Mouse (Mus musculus) lung, embryonic 14.5 days (tissue): ENCODE data around the gene Kcnma1. TPM values are rescaled to one million over a fixed set of nuclear protein-coding genes. Genes with fewer than 3 reads are reported as not detected.
A peak's percentile ranks its signal among the peaks of the same experiment; 100 is the strongest.

Experiments
- ATAC-seq: fragments of 200-750 bp; cut with Nextera tagmentation; 2 replicates; pipeline ENCODE4 v1.8.0; 2017; ENCODE audit warnings: mild to moderate bottlenecking, moderate TSS enrichment, moderate library complexity; ENCODE audit not compliant: insufficient read depth
- DNase-seq: peaks from one replicate; pipeline ENCODE4 v3.0.0-alpha.2; 2015
- H3K27ac ChIP-seq: fragments of 300-500 bp; sonication (generic); 2 replicates; pipeline ENCODE4 v1.5.1; 2014; ENCODE audit warnings: low read depth, mild to moderate bottlenecking, moderate library complexity
- H3K27me3 ChIP-seq: fragments of 300-500 bp; sonication (generic); 2 replicates; pipeline ENCODE4 v1.6.1; 2014; ENCODE audit warnings: low read length, control low read depth; ENCODE audit not compliant: insufficient read depth
- H3K36me3 ChIP-seq: fragments of 300-500 bp; sonication (generic); 2 replicates; pipeline ENCODE4 v1.6.1; 2014; ENCODE audit warnings: control low read depth; ENCODE audit not compliant: insufficient read depth
- H3K4me1 ChIP-seq: fragments of 300-500 bp; sonication (generic); 2 replicates; pipeline ENCODE4 v1.6.1; 2014; ENCODE audit warnings: antibody characterized with exemption, control low read depth; ENCODE audit not compliant: insufficient read depth
- H3K4me2 ChIP-seq: fragments of 300-500 bp; sonication (generic); 2 replicates; pipeline ENCODE4 v1.6.1; 2014; ENCODE audit warnings: mild to moderate bottlenecking
- H3K4me3 ChIP-seq: fragments of 300-500 bp; sonication (generic); 2 replicates; pipeline ENCODE4 v1.5.1; 2014; ENCODE audit warnings: low read depth, low read length
- H3K9ac ChIP-seq: fragments of 300-500 bp; sonication (generic); 2 replicates; pipeline ENCODE4 v1.6.1; 2014
- H3K9me3 ChIP-seq: fragments of 300-500 bp; sonication (generic); 2 replicates; pipeline ENCODE4 v1.6.1; 2016; ENCODE audit warnings: low read depth, low read length, control low read depth
- CTCF ChIP-seq: IDR thresholded peaks from 2 replicates; pipeline ENCODE4 v1.5.1; 2016; ENCODE audit warnings: antibody characterized with exemption, low read depth
- WGBS: fragments of 180-500 bp; shearing (Covaris S2); extraction: QIAGEN DNeasy Blood & Tissue Kit; methylation state at CpG from one replicate; pipeline ENCODE4 v1.1.7; 2014; 5-methylcytosine and 5-hydroxymethylcytosine counted together
- polyA plus RNA-seq: library from polyadenylated mRNA; unstranded; fragments of >200 nt; fragmentation: Nextera tagmentation; extraction: Ambion mirVana; gene quantifications from 2 replicates; pipeline ENCODE4 v1.2.1, GENCODE M21; 2014

The Kcnma1 gene
- 1.5 and 2.2 TPM in 2 replicates for polyA plus RNA-seq

- no peaks in the 10 kb centered on the region for H3K9me3 ChIP-seq
- 44% methylated on average over 3 of the region's 3 CpGs for WGBS
- DNase-seq = no peak
- no peaks in the 10 kb centered on the region for H3K4me1 ChIP-seq
- no peak within 1 kb of the TSS for H3K9ac ChIP-seq
- H3K4me2 ChIP-seq = no peak within 1 kb of the TSS
- ATAC-seq = no peak
- H3K27me3 ChIP-seq = no peaks in the 10 kb centered on the region
- no peaks in the 10 kb centered on the region for H3K36me3 ChIP-seq
- H3K4me3 ChIP-seq = no peak within 1 kb of the TSS
- TF ChIP-seq CTCF = no peak
- H3K27ac ChIP-seq = no peak within 1 kb of the TSS
These were observed at the start of gene Kcnma1 for GRCm38 (mm10) chr14:24014391-24014790. Gene Kcnma1, minus strand, starts transcription at chr14:24014491.

- WGBS = 36% methylated on average over 8 of the region's 8 CpGs
- no peak for ATAC-seq
- H3K27ac ChIP-seq = no peak overlapping the region
- no peaks in the 10 kb centered on the region for H3K27me3 ChIP-seq
- no peaks in the 10 kb centered on the region for H3K9me3 ChIP-seq
- peak; percentile 65 for DNase-seq
- H3K4me3 ChIP-seq = no peak overlapping the region
- no peak overlapping the region for H3K9ac ChIP-seq
- no peaks in the 10 kb centered on the region for H3K36me3 ChIP-seq
- no peak overlapping the region for H3K4me2 ChIP-seq
- peak; percentile 78 for TF ChIP-seq CTCF
- H3K4me1 ChIP-seq = no peaks in the 10 kb centered on the region
These were observed 45.5 kb upstream of the Kcnma1 start for GRCm38 (mm10) chr14:24059747-24060146.

- Histone ChIP-seq H3K36me3 (no peaks in the 10 kb centered on the region), H3K4me3 (no peak overlapping the region), H3K9ac (no peak overlapping the region), H3K4me1 (no peaks in the 10 kb centered on the region), H3K27me3 (no peaks in the 10 kb centered on the region), H3K27ac (no peak overlapping the region), H3K4me2 (no peak overlapping the region), H3K9me3 (no peaks in the 10 kb centered on the region)
- DNase-seq = no peak
- no peak for ATAC-seq
- WGBS = 79% methylated on average over 4 of the region's 4 CpGs
- TF ChIP-seq CTCF = no peak
These were observed 45.0 kb upstream of the Kcnma1 start for GRCm38 (mm10) chr14:24059287-24059686.

GRCm38 (mm10) chr14:24051821-24052220 is 37.5 kb upstream of the Kcnma1 start:
- H3K27ac ChIP-seq = no peak overlapping the region
- H3K27me3 ChIP-seq = no peaks in the 10 kb centered on the region
- no peak overlapping the region for H3K4me3 ChIP-seq
- no peaks in the 10 kb centered on the region for H3K36me3 ChIP-seq
- no peak for TF ChIP-seq CTCF
- 60% methylated on average over 2 of the region's 2 CpGs for WGBS
- H3K4me2 ChIP-seq = no peak overlapping the region
- ATAC-seq (no peak), DNase-seq (no peak)
- H3K9me3 ChIP-seq = no peaks in the 10 kb centered on the region
- H3K9ac ChIP-seq = no peak overlapping the region
- H3K4me1 ChIP-seq = no peaks in the 10 kb centered on the region

GRCm38 (mm10) chr14:24036609-24037008 is 22.3 kb upstream of the Kcnma1 start:
- Histone ChIP-seq H3K9me3 (no peaks in the 10 kb centered on the region), H3K36me3 (no peaks in the 10 kb centered on the region), H3K4me2 (no peak overlapping the region), H3K27me3 (no peaks in the 10 kb centered on the region), H3K27ac (no peak overlapping the region), H3K4me1 (no peaks in the 10 kb centered on the region), H3K4me3 (no peak overlapping the region), H3K9ac (no peak overlapping the region)
- TF ChIP-seq CTCF = no peak
- no peak for ATAC-seq
- no peak for DNase-seq
- 50% methylated on average over 2 of the region's 2 CpGs for WGBS

- TF ChIP-seq CTCF = no peak
- Histone ChIP-seq H3K4me2 (no peak overlapping the region), H3K4me1 (no peaks in the 10 kb centered on the region), H3K9me3 (no peaks in the 10 kb centered on the region), H3K36me3 (no peaks in the 10 kb centered on the region), H3K27ac (no peak overlapping the region), H3K9ac (no peak overlapping the region), H3K27me3 (no peaks in the 10 kb centered on the region), H3K4me3 (no peak overlapping the region)
- 40% methylated on average over 4 of the region's 4 CpGs for WGBS
- ATAC-seq (no peak), DNase-seq (no peak)
These were observed 21.9 kb upstream of the Kcnma1 start for GRCm38 (mm10) chr14:24036208-24036535.

GRCm38 (mm10) chr14:24035486-24036207 is 21.4 kb upstream of the Kcnma1 start:
- H3K36me3 ChIP-seq = no peaks in the 10 kb centered on the region
- no peak for TF ChIP-seq CTCF
- no peaks in the 10 kb centered on the region for H3K27me3 ChIP-seq
- DNase-seq = peak; percentile 5
- H3K4me1 ChIP-seq = no peaks in the 10 kb centered on the region
- no peak for ATAC-seq
- H3K9me3 ChIP-seq = no peaks in the 10 kb centered on the region
- H3K4me3 ChIP-seq = no peak overlapping the region
- 17% methylated on average over 11 of the region's 11 CpGs for WGBS
- H3K9ac ChIP-seq = no peak overlapping the region
- H3K27ac ChIP-seq = no peak overlapping the region
- no peak overlapping the region for H3K4me2 ChIP-seq
